In the genomic region with DNA sequence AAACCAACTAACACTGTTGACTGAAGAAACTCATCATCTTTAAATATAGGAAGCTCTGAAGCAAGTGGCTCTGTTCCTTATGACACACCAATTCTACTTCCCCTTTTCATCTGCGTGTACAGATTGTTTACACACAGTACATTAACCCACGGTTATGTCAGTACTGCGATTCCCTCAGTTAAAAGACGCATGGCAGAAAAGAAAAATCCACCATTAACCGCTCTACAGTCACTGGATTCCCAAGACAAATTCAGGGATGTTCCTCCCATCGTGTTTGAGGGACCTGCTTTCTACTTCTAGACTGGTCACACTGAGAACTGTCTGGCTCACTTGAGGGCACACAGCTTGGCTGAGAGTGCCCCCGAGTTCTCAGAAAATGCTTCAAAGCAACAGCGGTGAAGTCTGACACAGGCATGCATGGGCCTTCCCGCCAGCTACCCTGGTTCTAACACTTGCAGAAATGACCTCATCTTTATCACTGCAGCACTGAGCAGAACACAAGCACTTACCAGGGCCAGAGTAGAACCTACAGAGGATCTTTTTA, we compare ENCODE assay signal across 9 mouse cellular contexts. TPM values are rescaled to one million over a fixed set of nuclear protein-coding genes. Genes with fewer than 3 reads are reported as not detected.
DNase-seq lines count a peak whose midpoint lies in the region; ATAC-seq and TF ChIP-seq lines count a peak whose summit lies in the region.
"Had no signal": no experiment of that assay in that cellular context is flagged by ENCODE, and none has a peak within 500 bp of the region (broad histone marks: within the 10 kb centered on the region; RNA-seq: fewer than 3 reads in every experiment).

No protein-coding gene starts in this region.

- no peaks in the 10 kb centered on the region for H3K36me3 ChIP-seq in forebrain, postnatal 0 days (ENCODE audit: insufficient read depth)
- no peaks in the 10 kb centered on the region for H3K36me3 ChIP-seq in stomach, embryonic 15.5 days

- no peaks in the 10 kb centered on the region; the same call in 1 of the 2 replicates for H3K4me1 ChIP-seq in forebrain, postnatal 0 days (ENCODE audit: insufficient read depth)
- H3K4me1 ChIP-seq in stomach, embryonic 15.5 days: no peaks in the 10 kb centered on the region

- 0 out of 2 replicates have a peak overlapping the region, but pooled peaks have one; percentile 97 for H3K4me3 ChIP-seq in forebrain, postnatal 0 days (ENCODE audit: low read depth, low read length)
- no peak overlapping the region for H3K4me3 ChIP-seq in stomach, embryonic 15.5 days (replicated peaks)
- H3K4me3 ChIP-seq: erythroblast, embryonic 14.5 days had no signal

- no peak for ATAC-seq in forebrain, postnatal 0 days
- no peak for ATAC-seq in stomach, embryonic 15.5 days (ENCODE audit: insufficient read depth, low FRiP score, low read depth)

- H3K9me3 ChIP-seq in forebrain, postnatal 0 days (ENCODE audit: low read length): no peaks in the 10 kb centered on the region
- no peaks in the 10 kb centered on the region for H3K9me3 ChIP-seq in stomach, embryonic 15.5 days

- no peak overlapping the region for H3K27ac ChIP-seq in forebrain, postnatal 0 days (ENCODE audit: low read depth, low read length)
- H3K27ac ChIP-seq in stomach, embryonic 15.5 days: no peak overlapping the region

- WGBS in forebrain, postnatal 0 days: 62% methylated on average over 9 of the region's 9 CpGs
- WGBS in stomach, embryonic 15.5 days: 44% methylated on average over 9 of the region's 9 CpGs

- DNase-seq in cerebellum, adult 9-10 months: peak; percentile 31
- DNase-seq in cerebellum, postnatal 4 days (ENCODE audit: low spot score in 2 of 2): no peak
- DNase-seq in B cell, adult 2 months: peak; percentile 73 to 74
- DNase-seq in forebrain, postnatal 0 days: no peak
- DNase-seq in lung, postnatal 25 days (ENCODE audit: low spot score): peak; percentile 60
- no peak for DNase-seq in ovary, postnatal 36 days (ENCODE audit: low spot score)
- DNase-seq in adrenal gland, postnatal 36 days: no peak

- no peak for TF ChIP-seq CTCF in forebrain, postnatal 0 days (IDR thresholded peaks at IDR 0.05; ENCODE audit: low read depth)

- no peaks in the 10 kb centered on the region for H3K27me3 ChIP-seq in forebrain, postnatal 0 days (ENCODE audit: insufficient read depth, low read length)
- no peaks in the 10 kb centered on the region for H3K27me3 ChIP-seq in stomach, embryonic 15.5 days (replicated peaks)

- peak overlapping the region; percentile 52 for H3K4me2 ChIP-seq in forebrain, postnatal 0 days (ENCODE audit: low read depth)
- H3K4me2 ChIP-seq in stomach, embryonic 15.5 days: peak overlapping the region; percentile 22

- H3K9ac ChIP-seq in forebrain, postnatal 0 days: 0 out of 2 replicates have a peak overlapping the region, but pooled peaks have one; percentile 7
- no peak overlapping the region for H3K9ac ChIP-seq in stomach, embryonic 15.5 days

RNA-seq across cellular contexts. Expression of a gene that starts 2.7 kb away (rescaled TPM):
- 248 and 300 TPM in 2 replicates for total RNA-seq in forebrain, postnatal 0 days (2014; rRNA removed)
- 390 and 428 TPM in 2 replicates for polyA plus RNA-seq in forebrain, postnatal 0 days (2015; fragmentation: Nextera tagmentation; extraction: Ambion mirVana)
- polyA plus RNA-seq in stomach, embryonic 15.5 days (2015; fragmentation: Nextera tagmentation; extraction: Ambion mirVana): 134 and 146 TPM in 2 replicates
- 10 to 100 TPM in 1 of 2 experiments, 1 to 10 TPM in 1; 9.2 to 10.0 TPM for total RNA-seq in adrenal gland, postnatal 36 days (2021)

RNA-seq across cellular contexts. Expression of a gene that starts 46.9 kb away (rescaled TPM):
- total RNA-seq in forebrain, postnatal 0 days (2014; rRNA removed): not detected in 2 replicates
- 0.19 and 0.21 TPM in 2 replicates for polyA plus RNA-seq in forebrain, postnatal 0 days (2015; fragmentation: Nextera tagmentation; extraction: Ambion mirVana)
- 203 and 225 TPM in 2 replicates for polyA plus RNA-seq in stomach, embryonic 15.5 days (2015; fragmentation: Nextera tagmentation; extraction: Ambion mirVana)
- total RNA-seq in adrenal gland, postnatal 36 days (2021): not detected
- polyA plus RNA-seq: erythroblast, embryonic 14.5 days had no signal

Comparison
In these comparisons a context has a peak if more than half of its experiments do, and no peak if none do; other contexts are left out.
1. DNase-seq: peak in cerebellum, adult 9-10 months (single experiment), B cell, adult 2 months (2 of 2) and lung, postnatal 25 days (single experiment); none in cerebellum, postnatal 4 days (0 of 2), forebrain, postnatal 0 days (single experiment), ovary, postnatal 36 days (single experiment) and adrenal gland, postnatal 36 days (0 of 2).
2. RNA of a gene that starts 2.7 kb away (total RNA-seq): 248 to 300 TPM in forebrain, postnatal 0 days; 9.2 to 10.0 TPM in adrenal gland, postnatal 36 days; every median in the first group is over 10 times any median in the second.